Mouse (Mus musculus) cerebellum, adult 2 months (tissue): Measurements from ENCODE around the gene Slc26a11.

ENCODE experiments used
- CTCF ChIP-seq: fragments of 200-500 bp; IDR thresholded peaks from 2 replicates; pipeline ENCODE4 v1.5.1; 2011; ENCODE audit warnings: low read depth, mild to moderate bottlenecking, control low read depth, low read length, moderate library complexity, borderline replicate concordance; ENCODE audit not compliant: insufficient read depth
- POLR2A ChIP-seq: fragments of 200-500 bp; IDR thresholded peaks from 2 replicates; pipeline ENCODE4 v1.6.1; 2011; ENCODE audit warnings: low read length, control low read depth, borderline replicate concordance; ENCODE audit not compliant: insufficient read depth

GRCm38 (mm10) chr11:119307658-119307867 lies 47.8 kb upstream of the Slc26a11 start, which contains the start of gene Card14:
- no peak for TF ChIP-seq CTCF
- TF ChIP-seq POLR2A, result no peak
